Mouse (Mus musculus) urinary bladder, postnatal 4 days (tissue): ENCODE measurements around the gene Nploc4.

Experiments
- DNase-seq, 2 experiments: peaks; one replicate each; pipeline ENCODE4 v3.0.0; 2021 to 2022; ENCODE audit warnings: low spot score in 2 of 2

The Nploc4 gene

GRCm38 (mm10) chr11:120342656-120343160 lies 94.8 kb downstream of the Nploc4 start:
- no peak for DNase-seq

- DNase-seq = no peak
Measured at GRCm38 (mm10) chr11:120341661-120342060, 95.8 kb downstream of the Nploc4 start.

- DNase-seq = no peak
Measured at GRCm38 (mm10) chr11:120339978-120340513, 97.5 kb downstream of the Nploc4 start.

- peak in 1 of 2 experiments; percentile 32 for DNase-seq
Measured at GRCm38 (mm10) chr11:120338786-120339185, 98.7 kb downstream of the Nploc4 start.

- DNase-seq = no peak
Measured at GRCm38 (mm10) chr11:120337447-120337846, 100.1 kb downstream of the Nploc4 start.

GRCm38 (mm10) chr11:120335431-120336021 lies 102.0 kb downstream of the Nploc4 start:
- DNase-seq = no peak
